Mouse (Mus musculus) activated CD4-positive, CD25-positive, alpha-beta regulatory T cell (primary cell): ENCODE data around the gene Chmp3. TPM values are rescaled to one million over a fixed set of nuclear protein-coding genes. Genes with fewer than 3 reads are reported as not detected.

Experiments
- polyA plus RNA-seq, 2 experiments: library from polyadenylated mRNA; unstranded; fragments of 100-300 nt; shearing (Covaris generic); gene quantifications; one replicate each; pipeline ENCODE4 v1.2.1; 2017

The Chmp3 gene
- 10 to 100 TPM; 71.7 to 74.2 TPM for polyA plus RNA-seq

DNA sequence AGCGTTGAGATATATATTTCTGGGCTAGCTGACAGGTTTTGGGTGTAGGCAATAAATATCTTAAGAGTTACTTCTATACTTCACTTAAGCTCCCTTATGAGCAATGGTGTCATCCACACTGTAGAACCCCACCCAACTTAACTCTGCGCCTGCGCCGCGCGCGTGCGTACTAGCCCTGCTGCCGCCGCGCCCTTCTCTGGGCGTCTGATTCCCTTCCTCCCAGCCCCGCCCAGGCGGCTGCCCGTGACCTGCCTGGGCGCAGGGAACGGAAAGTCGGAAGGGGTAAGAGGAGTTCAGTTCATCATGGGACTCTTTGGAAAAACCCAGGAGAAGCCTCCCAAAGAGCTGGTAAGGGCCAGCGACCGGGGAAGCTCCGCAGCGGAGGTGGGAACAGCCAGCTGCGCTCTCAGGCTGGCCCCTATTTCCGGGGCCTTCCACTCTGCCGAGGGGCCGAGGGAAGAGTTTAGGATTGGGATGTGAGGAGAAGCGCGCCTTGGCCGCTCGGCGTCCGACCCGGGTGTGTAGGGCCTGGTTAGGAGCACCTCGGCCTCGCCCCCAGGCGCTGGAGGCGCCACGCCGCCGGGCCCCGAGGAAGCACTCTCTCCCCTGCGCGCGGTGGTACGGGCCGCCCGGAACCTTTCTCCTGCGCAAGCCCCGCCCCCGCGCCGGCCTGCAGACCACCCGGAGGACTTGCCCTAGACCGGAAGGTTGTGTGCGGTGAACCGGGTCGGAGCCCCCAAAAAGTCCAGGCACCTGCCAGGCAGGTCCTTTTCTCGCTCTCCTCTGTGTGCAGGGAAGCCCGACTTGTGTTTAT lies at the start of gene Chmp3:
Chmp3 (plus strand) TSS at position 112 of the 814 bp plus-strand sequence.

Other genes with a start within 250 kb of the Chmp3 start
- not detected for gene Smyd1, start 221.6 kb upstream of the Chmp3 start, polyA plus RNA-seq
- 10 to 100 TPM; 24.3 to 30.2 TPM for gene Cd8b1, start 221.0 kb upstream of the Chmp3 start, polyA plus RNA-seq
- gene Cd8a, start 170.4 kb upstream of the Chmp3 start, polyA plus RNA-seq, result 1 to 10 TPM; 1.9 to 4.6 TPM
- 10 to 100 TPM; 33.4 to 43.4 TPM for gene Rmnd5a, start 103.2 kb upstream of the Chmp3 start, polyA plus RNA-seq
- gene Rnf103, start 49.9 kb upstream of the Chmp3 start, polyA plus RNA-seq, result 10 to 100 TPM; 24.4 to 32.8 TPM
- gene Kdm3a, start 89.2 kb downstream of the Chmp3 start, polyA plus RNA-seq, result 10 to 100 TPM; 49.4 to 65.2 TPM
- gene Reep1, start 163.8 kb downstream of the Chmp3 start, polyA plus RNA-seq, result under 1 TPM; 0.12 to 0.24 TPM